Mouse (Mus musculus): ENCODE data around the gene Cited4. TPM values are rescaled to one million over a fixed set of nuclear protein-coding genes. Genes with fewer than 3 reads are reported as not detected.

Gene Cited4
- total RNA-seq, 2 experiments from 2014 or later, result 1.8 to 2.8 TPM

Other genes starting within 250 kb of the Cited4 start
- under 1 TPM; 0.25 to 0.33 TPM for gene Slfnl1, start 134.3 kb upstream of the Cited4 start, total RNA-seq (2021)
- 10 to 100 TPM; 40.1 to 41.7 TPM for gene Ctps, start 96.3 kb upstream of the Cited4 start, total RNA-seq (2021)
- not detected for gene Gm8439, start 77.8 kb upstream of the Cited4 start, total RNA-seq (2021)
- gene Kcnq4, start 82.0 kb downstream of the Cited4 start, total RNA-seq (2021), result 1 to 10 TPM; 4.8 to 6.2 TPM
- 10 to 100 TPM; 48.7 to 49.1 TPM for gene Nfyc, start 165.0 kb downstream of the Cited4 start, total RNA-seq (2021)
- 10 to 100 TPM; 24.2 to 30.6 TPM for gene Rims3, start 188.2 kb downstream of the Cited4 start, total RNA-seq (2021)